Mouse (Mus musculus) G1E-ER4 (cell line): ENCODE measurements around the gene Cacna2d3. TPM values are rescaled to one million over a fixed set of nuclear protein-coding genes. Genes with fewer than 3 reads are reported as not detected.

Experiments used
- GATA1 ChIP-seq: IDR thresholded peaks from one replicate; pipeline ENCODE4 v1.8.0; 2012; ENCODE audit warnings: low read length, inconsistent platforms
- polyA plus RNA-seq: library from polyadenylated mRNA; stranded (reverse); fragments of >175 nt; gene quantifications from 2 replicates; pipeline ENCODE4 v1.2.3, GENCODE M21; 2012

Cacna2d3 gene
- polyA plus RNA-seq, 1 experiment, result not detected

GRCm38 (mm10) chr14:29672436-29673050, 49.1 kb downstream of the Cacna2d3 start:
- TF ChIP-seq GATA1, result no peak

- no peak for TF ChIP-seq GATA1
Observed at GRCm38 (mm10) chr14:29669826-29670225, 51.8 kb downstream of the Cacna2d3 start.

GRCm38 (mm10) chr14:29657006-29657405, 64.7 kb downstream of the Cacna2d3 start:
- TF ChIP-seq GATA1, result no peak

GRCm38 (mm10) chr14:29650591-29650990, 71.1 kb downstream of the Cacna2d3 start:
- TF ChIP-seq GATA1, result no peak

GRCm38 (mm10) chr14:29648721-29649120, 72.9 kb downstream of the Cacna2d3 start:
- TF ChIP-seq GATA1, result no peak

GRCm38 (mm10) chr14:29645421-29645820, 76.2 kb downstream of the Cacna2d3 start:
- no peak for TF ChIP-seq GATA1

- TF ChIP-seq GATA1, result no peak
Observed at GRCm38 (mm10) chr14:29643217-29643616, 78.4 kb downstream of the Cacna2d3 start.

GRCm38 (mm10) chr14:29639266-29639665, 82.4 kb downstream of the Cacna2d3 start:
- no peak for TF ChIP-seq GATA1

GRCm38 (mm10) chr14:29628213-29628612, 93.5 kb downstream of the Cacna2d3 start:
- no peak for TF ChIP-seq GATA1

- no peak for TF ChIP-seq GATA1
Observed at GRCm38 (mm10) chr14:29612436-29612835, 109.2 kb downstream of the Cacna2d3 start.

- TF ChIP-seq GATA1, result no peak
Observed at GRCm38 (mm10) chr14:29608761-29609160, 112.9 kb downstream of the Cacna2d3 start.

GRCm38 (mm10) chr14:29599428-29599827, 122.2 kb downstream of the Cacna2d3 start:
- TF ChIP-seq GATA1, result no peak

- no peak for TF ChIP-seq GATA1
Observed at GRCm38 (mm10) chr14:29592896-29593295, 128.8 kb downstream of the Cacna2d3 start.

- TF ChIP-seq GATA1, result no peak
Observed at GRCm38 (mm10) chr14:29589628-29590027, 132.0 kb downstream of the Cacna2d3 start.

GRCm38 (mm10) chr14:29581961-29582360, 139.7 kb downstream of the Cacna2d3 start:
- TF ChIP-seq GATA1, result no peak

GRCm38 (mm10) chr14:29577786-29578185, 143.9 kb downstream of the Cacna2d3 start:
- TF ChIP-seq GATA1, result no peak

- no peak for TF ChIP-seq GATA1
Observed at GRCm38 (mm10) chr14:29575551-29575950, 146.1 kb downstream of the Cacna2d3 start.

- TF ChIP-seq GATA1, result no peak
Observed at GRCm38 (mm10) chr14:29562704-29563103, 159.0 kb downstream of the Cacna2d3 start.
